ENCODE assay signal across 8 mouse cellular contexts in genomic region chr5:151056920-151057294, GRCm38 (mm10).
DNase-seq lines count a peak whose midpoint lies in the region; ATAC-seq lines count a peak whose summit lies in the region.

No protein-coding gene starts in this region.

- peak; percentile 98 for DNase-seq in heart, adult 11 months
- DNase-seq in heart, postnatal 25 days (ENCODE audit: low spot score): no peak
- DNase-seq in heart, adult 9 months (ENCODE audit: low spot score in 2 of 2): peak; percentile 44 to 74
- no peak for DNase-seq in thymus, postnatal 10 days (ENCODE audit: low spot score in 2 of 2)
- no peak for DNase-seq in layer of hippocampus, adult 9-11 months
- no peak for DNase-seq in adipocyte (ENCODE audit: low spot score)

- intact Hi-C loops in heart, postnatal 25 days (cut with DNase I): loop anchor here (5.0 kb wide), 1 partner anchor 80 kb away; no protein-coding TSS in a partner anchor

- H3K9ac ChIP-seq in kidney, embryonic 16.5 days (replicated peaks; ENCODE audit: low read length): no peak overlapping the region

- H3K36me3 ChIP-seq in kidney, embryonic 16.5 days (ENCODE audit: insufficient read depth, low read length): peaks cover 11% of the 10 kb centered on the region

- no peak overlapping the region for H3K4me3 ChIP-seq in kidney, embryonic 16.5 days (ENCODE audit: low read length)

- no peak overlapping the region for H3K4me2 ChIP-seq in kidney, embryonic 16.5 days (replicated peaks; ENCODE audit: low read depth, low read length)

- peaks cover 6% of the 10 kb centered on the region for H3K9me3 ChIP-seq in kidney, embryonic 16.5 days (ENCODE audit: low read length)

- peak; percentile 53 for ATAC-seq in kidney, embryonic 16.5 days (ENCODE audit: low FRiP score, low TSS enrichment)
- ATAC-seq in megakaryocyte progenitor cell, adult 5-6 weeks (replicated peaks; ENCODE audit: poor library complexity): peak; percentile 88

- peak overlapping the region; percentile 79 for H3K27ac ChIP-seq in kidney, embryonic 16.5 days (ENCODE audit: low read length)

- no peaks in the 10 kb centered on the region for H3K27me3 ChIP-seq in kidney, embryonic 16.5 days (ENCODE audit: insufficient read depth, low read length)

- peaks cover 45% of the 10 kb centered on the region for H3K4me1 ChIP-seq in kidney, embryonic 16.5 days (ENCODE audit: insufficient read depth, low read length)

- 45% methylated on average over 6 of the region's 6 CpGs for WGBS in kidney, embryonic 16.5 days

Comparison
In these comparisons a context has a peak if more than half of its experiments do, and no peak if none do; other contexts are left out.
1. DNase-seq: peak in heart, adult 11 months (single experiment) and heart, adult 9 months (2 of 2); none in heart, postnatal 25 days (single experiment), thymus, postnatal 10 days (0 of 2), layer of hippocampus, adult 9-11 months (single experiment) and adipocyte (single experiment).